Mouse (Mus musculus) kidney, adult 2 months (tissue): Measurements from ENCODE around the gene Shld1.

ENCODE experiments used
- CTCF ChIP-seq: fragments of 200-500 bp; conservative IDR thresholded peaks from 2 replicates; pipeline ENCODE4 v1.5.1; 2011; ENCODE audit warnings: low read depth, mild to moderate bottlenecking, control low read depth, low read length, moderate library complexity, mixed read lengths; ENCODE audit not compliant: insufficient read depth, insufficient read length
- POLR2A ChIP-seq: fragments of 200-500 bp; IDR thresholded peaks from one replicate; pipeline ENCODE4 v1.6.1; 2011; ENCODE audit warnings: low read depth, low read length, control low read depth

DNA sequence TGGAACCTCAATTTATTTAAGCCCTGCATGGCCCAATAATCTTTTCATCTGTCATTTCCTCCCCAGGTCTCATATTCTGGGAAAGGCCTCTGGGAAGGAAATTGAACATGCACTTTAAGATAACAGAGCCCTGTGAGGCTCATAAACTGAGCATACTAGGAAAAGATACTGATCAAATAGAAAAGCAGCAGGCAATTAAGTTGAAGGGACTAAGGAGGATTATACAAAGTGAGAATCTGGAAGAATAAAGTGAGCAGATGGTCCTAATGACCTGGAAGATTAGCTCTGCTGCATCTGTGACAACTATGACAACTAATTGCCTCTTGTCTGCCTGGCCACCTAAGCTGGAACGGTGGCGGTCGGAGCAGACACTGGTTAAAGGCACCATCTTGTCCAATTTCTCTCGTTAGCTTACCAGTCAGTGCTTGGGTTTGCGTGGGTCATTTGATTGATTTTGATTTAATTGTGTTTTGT lies 37.3 kb downstream of the Shld1 start:
- TF ChIP-seq CTCF (no peak), POLR2A (no peak)
